Mouse (Mus musculus) frontal cortex, postnatal 14 days (tissue): Measurements from ENCODE around the gene Sbno2.

ENCODE experiments used
- DNase-seq, 2 experiments: peaks; one replicate each; pipeline ENCODE4 v3.0.0; 2022; ENCODE audit warnings: low spot score in 2 of 2

Gene Sbno2

DNA sequence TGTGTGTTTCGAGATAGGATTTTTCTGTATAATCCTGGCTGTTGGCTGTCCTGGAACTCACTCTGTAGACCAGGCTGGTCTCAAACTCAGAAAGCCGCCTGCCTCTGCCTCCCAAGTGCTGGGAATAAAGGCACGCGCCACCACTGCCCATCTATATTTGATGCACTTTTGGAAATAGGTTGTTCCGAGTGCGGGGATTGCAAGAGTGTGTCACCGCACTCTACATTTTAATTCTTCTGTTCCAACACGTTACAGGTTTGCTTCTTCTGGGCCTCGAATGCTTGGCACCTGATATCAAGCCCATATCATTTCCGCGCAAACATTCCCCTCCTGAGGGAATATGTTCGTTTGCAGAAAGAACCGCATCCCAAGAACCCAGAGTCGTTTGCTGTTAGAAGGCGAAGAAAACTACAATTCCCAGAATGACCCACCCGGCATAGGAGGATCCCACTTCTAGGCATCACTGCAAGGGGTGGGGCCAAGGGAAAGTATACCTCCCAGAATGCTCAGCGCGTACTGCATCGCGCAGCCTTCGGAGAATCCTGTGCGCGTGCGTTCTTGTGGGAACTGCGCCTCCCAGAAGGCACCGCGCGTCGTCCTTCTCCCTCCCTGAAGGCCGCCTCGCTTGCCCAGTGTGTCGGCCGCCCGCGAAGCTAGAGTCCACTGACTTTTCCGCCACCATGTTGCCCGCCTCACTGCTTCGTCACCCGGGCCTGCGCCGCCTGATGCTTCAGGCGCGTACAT is 36.6 kb upstream of the Sbno2 start:
- peak; percentile 89 to 90 for DNase-seq

DNA sequence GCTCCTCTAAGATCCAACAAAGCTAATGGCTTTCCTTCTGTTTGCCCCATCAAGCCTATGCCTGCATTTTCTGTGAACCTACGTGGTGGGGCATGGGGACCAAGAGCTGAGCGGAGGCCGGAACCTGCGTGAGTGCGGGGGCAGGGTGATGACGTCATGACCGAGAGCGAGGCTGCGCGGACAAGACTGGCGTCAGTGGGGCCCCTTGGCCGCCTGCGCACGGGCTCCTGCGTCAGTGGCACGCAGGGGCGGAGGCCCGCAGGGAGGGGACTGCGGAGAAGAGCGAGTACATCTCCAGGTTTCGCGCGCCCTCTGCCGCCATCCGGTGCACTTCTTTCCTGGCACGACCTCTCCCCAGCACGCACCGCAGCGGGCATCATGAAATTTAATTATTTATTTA is 35.9 kb upstream of the Sbno2 start:
- peak; percentile 94 to 95 for DNase-seq

DNA sequence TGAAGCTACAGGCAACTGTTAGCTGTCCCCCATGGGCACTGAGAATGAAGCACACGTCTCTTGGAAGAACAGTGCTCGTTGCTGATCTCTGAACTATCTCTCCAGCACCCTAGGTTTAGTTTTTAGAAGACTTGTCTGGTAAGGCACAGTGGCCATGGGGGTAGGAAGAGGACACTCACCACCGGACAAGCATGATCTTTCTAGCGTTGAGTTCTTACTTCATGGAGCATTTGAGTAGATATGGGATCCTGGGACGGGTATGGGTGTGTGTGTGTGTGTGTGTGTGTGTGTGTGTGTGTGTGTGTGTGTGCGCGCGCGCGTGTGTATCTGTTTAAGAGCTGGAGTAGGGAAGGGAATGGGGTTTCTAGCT is 35.3 kb upstream of the Sbno2 start, which contains the start of gene Cbarp:
Cbarp (minus strand) TSS at position 170 of the 370 bp plus-strand sequence.
- no peak for DNase-seq

DNA sequence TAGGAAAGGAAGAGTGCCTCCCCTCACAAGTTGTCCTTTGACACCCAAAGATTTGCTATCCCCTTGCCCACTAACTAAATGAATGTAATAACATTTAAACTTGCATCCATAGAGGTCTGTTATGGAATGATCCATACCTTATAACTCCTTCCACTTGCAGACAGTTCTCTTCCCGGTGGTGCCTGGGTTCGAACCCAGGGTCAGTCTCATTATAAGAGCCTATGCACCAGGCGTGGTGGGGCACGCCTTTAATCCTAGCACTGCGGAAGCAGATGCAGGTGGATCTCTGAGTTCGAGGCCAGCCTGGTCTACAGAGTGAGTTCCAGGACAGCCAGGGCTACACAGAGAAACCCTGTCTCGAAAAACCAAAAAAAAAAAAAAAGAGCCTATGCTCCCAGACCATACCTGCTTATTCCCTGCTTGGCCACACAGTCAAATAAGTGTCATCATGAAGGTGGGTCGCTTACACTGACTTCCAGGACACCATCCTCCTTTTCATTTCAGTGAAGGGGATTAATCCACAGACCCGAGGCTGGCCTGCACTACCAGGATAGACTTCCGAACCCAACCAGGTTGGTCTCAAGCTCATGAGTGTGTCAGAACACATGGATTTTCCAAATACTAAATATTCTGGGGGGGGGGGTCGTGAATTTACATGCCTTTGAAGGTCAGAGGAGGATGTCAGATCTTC is 34.7 kb upstream of the Sbno2 start:
- DNase-seq: no peak

DNA sequence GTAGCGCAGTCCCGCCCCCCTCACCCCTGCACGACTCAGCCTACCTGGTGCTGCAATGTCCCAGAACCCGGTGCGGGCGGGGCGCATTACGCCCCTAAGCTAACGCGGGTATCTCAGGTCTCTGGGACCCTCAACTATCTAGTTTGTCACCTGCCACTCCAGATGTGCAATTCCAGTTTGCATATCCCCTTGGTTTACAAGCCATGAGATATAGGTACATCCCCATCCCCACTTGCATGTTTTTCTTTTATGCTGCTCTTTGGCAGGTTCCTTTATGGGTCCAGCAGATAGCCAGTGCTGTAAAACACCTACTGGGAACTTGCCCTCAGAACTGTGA is 34.0 kb upstream of the Sbno2 start:
- DNase-seq: no peak

DNA sequence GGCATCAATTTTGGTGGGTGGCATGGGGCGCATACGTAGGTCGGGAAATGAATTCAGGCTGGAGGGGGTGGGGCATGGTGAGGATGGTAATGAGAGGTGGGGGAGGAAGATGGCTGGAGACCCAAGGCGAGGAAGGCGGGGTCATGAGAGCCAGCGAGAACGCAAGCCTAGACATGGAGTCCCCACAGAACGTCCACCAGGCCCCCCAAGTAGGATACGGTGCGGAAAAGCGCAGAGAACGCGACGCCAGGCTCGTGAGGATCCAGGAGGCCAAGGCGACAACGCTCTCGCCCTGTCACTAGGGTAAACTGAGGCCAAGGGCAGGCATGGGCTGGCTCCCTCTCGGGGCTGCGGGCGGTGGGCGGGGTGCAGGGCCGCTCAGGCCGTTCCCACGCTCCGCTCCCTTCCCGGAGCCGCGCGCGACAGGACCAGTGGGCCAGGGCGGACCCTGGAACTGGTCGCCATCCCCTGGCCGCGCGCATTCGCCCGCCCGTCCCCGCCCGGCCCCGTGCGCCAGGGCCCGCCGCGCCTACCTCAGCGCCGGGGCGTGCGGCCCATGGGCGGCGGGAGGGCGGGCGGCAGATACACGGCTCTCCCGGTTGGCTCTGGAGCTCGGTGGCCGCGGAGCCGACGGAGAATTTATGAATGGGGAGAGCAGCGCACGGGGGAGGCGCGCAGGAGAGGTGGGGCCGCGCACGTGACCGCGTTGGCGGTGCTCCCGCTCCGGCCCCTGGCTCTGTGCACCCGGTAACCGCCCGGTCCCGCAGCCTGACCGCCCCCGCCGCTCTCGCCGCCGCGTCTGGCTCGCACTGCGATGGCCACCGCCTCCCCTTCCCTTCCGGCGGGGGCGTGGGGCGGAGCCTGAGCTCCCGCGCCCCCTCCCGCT is 33.4 kb upstream of the Sbno2 start, which contains the start of gene Atp5d:
Atp5d (plus strand) TSS at position 80 of the 886 bp plus-strand sequence.
- DNase-seq: peak in 1 of 2 experiments; percentile 58

DNA sequence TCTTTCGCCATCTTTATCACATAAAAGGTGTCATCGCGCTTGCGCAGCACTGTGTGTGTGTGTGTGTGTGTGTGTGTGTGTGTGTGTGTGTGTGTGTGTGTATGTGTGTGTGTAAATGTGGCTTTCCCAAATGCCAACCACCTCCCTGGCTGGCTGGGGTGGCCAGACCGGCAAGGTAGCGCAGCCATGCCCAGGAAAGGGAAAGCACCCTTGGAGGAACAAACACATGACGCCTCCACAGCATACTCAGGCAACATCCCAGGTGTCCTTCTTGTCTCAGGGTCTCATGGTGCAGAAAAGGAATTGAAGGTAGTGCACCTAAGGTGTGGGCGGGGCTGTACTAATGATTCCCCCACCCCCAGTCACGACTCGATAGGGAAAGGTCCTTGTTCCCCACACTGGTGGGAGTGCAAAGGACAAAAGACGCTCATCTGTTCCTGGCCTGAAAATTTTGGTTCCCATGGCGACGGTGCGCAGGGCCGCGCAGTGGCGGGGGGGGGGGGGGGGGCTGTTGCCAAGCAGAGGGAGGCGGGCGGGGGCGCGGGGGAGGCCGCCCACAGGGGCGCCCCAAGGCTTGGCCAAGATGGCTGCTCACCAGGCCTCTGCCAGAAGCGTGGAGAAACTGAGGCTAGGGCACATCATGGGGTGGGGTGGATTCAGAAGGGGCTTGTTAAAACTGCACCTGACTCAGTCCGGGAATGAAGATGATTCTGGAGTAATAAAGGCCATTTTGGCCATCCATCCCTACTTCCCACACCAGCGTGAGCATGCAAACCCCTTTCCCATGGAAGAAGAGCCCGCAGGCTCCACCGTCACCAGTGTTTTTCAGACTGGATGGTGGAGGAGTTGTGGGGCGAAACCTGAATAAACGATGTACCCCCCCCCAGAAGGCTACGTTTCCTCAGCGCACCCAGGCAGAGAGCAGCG is 32.5 kb upstream of the Sbno2 start:
- no peak for DNase-seq

DNA sequence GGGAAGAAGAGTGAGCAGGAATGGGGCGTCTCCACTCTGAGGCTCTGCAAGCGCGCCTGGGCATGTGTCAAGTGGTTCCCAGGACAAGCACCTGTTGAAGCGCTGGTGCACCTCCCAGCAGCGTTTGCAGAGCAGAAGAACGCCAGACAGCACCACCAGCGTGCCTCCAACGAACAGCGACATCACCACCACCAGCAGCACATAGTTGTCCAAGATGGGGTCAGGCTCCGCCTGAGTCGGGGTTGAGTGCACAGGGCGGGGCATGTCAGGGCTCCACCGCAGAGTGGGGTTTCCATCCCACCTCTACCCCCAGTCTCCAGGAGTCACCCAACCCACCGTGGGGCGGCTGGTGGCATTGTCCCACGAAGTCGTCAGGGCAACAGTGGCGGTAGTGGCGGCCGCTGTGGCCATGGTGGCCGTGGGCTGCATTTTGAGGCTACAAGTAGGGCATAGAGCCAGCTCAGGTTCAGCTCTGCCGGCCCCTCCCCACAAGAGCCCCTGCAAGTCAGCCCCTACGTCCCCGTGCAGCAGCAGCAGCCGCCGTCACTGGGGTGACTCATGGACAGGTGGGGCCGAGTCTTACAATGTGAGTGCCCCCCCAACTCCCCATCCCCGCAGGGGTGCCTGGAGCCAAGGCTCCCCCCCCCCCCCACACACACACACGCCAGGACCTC is 31.7 kb upstream of the Sbno2 start:
- DNase-seq: no peak

DNA sequence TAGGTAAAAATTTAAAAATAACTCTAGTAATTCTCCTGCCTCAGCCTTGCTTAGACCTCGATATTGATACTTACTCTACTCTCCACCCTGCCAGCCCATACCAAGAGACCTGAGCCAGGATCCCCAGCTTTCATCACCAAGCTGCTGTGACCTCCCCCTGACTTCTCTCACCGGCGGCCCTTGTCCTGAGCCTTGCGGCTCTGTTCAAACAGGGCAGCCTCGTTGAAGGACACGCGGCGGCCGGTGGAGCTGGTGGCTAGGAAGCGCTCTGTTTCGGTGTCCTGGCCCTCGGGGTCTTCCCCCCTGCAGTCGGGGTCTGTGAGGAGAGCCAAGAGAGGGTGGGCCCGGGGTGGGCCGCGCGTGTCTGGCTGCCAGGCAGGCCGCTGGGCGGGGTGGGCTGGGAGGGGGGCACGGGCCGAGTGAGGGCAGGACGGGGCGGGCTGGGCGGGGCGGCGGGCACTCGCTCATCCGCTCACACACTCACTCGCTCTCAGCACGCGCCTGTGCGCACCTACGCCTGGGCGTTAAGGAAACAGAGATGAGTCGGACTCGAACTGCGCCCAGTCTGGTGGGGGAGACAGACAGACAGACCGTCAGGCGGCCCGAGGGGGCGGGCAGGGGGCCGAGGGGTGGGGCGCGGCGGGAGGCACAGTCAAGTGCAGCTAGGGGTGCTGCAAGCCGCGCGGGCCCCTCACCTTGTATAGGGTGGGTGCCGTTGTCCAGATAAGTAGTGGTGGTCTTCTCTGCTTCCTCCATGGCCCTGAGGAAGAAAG is 31.0 kb upstream of the Sbno2 start:
- no peak for DNase-seq

DNA sequence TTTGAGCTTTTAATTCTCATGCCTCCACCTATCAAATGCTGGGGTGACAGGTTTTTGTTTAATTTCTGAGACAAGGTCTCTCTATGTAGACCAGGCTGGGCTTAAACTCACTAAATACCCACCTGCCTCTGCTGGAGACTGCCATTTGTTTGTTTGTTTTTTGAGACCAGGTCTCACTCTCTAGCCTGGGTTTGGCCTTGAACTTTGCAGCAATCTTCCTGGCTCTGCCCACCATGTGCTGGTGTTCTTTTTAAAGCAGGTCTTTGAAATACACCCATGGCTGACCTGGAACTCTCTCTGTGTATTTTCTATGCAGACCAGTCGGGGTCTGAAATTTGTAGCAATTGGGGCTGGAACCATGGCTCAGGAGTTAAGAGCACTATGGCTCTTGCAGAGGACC is 30.3 kb upstream of the Sbno2 start:
- DNase-seq: no peak

DNA sequence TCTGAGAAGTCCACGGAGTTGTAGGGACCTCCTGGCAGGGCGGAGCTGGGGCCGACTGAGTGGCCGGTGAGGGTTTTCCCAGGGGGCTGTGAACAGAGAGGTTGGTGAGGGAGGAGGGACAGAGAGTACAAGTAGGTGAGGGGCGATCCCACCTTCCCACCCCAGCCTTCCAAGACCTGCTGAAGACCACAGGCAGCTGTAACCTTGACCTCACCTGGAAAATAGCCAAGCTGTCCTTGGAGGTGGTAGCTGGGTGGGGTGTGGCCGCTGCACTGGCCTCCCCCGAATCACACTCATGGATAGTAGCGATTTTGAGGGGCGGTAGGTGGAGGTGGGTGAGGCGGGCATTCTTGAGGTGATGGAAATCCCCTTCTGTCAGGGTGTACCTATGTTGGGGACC is 29.8 kb upstream of the Sbno2 start:
- no peak for DNase-seq

DNA sequence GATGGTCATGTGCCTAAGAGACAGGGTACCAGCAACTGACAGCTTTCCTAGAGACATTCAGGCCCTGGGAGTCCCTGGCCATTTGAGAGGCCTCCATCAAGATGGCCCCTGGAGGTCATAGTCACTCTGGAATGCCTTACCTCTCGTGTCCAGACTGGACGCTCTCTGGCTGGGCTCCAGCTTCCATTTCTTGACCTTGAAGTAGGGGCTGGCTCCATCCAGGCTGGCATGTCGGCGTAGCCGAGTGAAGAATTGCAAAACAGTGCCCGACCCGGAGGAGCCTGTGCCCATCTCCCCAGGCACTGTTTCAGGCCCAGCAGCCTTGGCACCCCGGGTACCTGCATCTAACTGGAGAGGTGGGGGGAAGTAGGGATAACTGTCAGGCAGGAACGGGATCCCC is 29.1 kb upstream of the Sbno2 start:
- DNase-seq: no peak

DNA sequence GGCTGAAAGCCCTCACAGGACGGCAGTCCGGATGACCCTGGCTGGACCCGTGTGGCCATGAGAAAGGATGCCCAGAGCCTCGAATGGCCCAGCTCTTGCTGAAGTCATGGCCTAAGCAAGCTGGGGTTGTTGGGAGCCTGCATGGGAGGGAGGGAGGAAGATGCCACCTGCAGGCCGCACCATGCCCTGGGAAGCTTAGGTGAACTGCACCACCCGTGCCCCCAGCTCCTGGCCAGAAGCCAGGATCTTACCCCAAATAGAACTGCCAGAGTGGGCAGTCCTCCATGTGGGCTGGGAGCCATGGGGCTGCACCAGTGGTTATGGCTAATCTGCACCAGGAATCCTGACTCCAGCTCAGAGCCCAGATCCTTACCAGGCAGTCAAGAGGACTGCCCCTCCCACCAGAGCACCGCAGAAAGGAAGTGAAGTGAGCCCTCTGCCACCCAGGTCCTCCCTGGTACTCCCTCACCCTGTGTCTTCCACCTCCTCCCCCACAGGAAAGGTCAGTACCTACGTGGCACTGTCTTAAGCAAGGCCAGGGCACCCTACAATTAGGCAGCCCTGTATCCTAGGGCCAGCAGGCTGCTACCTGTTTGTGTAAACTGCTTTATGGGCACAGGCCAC is 28.0 kb upstream of the Sbno2 start:
- no peak for DNase-seq

DNA sequence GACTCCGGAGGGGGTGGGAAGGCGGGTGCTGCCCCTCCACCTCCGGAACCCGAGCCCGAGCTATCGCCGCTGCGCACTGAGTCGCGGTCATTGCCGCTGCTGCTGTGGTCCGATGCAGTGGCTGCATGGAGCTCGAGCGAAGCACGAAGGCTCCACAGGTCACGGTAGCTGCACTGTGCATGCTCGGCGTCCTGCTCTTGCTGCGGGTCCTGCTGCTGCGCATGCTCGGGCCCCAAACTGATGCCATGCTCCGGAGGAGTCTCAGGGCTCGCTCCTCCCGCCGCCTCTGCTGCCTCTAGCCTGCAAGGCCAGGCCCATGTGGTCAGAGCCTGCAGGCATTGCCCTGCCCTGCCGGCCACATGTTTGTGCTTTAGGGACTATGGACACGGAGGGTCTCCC is 26.6 kb upstream of the Sbno2 start:
- no peak for DNase-seq

DNA sequence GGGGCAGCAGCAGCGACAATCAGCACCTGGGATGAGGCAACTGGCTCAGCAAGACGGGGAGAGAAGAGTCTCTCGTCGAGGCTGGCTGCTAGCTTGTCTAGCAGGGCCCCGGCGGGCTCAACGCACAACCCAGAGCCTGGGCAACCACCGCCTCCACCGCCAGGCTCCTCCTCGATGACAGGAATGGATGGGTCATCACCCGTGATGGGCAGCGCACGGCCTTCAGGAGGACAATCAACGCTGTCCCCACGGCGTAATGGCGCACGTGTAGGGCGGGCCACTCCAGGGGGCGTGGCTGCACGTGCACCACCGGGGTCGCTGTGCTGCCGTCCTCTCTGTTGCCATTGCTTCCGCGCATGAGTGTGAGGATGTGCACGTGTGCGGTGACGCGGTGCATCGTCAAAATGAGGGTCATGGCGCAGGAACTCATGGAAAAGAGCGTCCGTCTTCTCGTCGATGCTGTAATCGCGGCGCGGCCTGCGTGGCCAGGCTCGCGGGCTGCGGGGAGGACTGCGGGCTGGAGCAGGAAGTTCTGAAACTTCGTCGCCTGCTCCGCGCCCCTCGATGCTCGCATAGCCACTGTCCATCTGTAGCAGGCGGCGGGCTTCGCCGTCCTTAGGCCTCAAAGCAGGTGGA is 26.1 kb upstream of the Sbno2 start:
- DNase-seq: peak in 1 of 2 experiments; percentile 66

DNA sequence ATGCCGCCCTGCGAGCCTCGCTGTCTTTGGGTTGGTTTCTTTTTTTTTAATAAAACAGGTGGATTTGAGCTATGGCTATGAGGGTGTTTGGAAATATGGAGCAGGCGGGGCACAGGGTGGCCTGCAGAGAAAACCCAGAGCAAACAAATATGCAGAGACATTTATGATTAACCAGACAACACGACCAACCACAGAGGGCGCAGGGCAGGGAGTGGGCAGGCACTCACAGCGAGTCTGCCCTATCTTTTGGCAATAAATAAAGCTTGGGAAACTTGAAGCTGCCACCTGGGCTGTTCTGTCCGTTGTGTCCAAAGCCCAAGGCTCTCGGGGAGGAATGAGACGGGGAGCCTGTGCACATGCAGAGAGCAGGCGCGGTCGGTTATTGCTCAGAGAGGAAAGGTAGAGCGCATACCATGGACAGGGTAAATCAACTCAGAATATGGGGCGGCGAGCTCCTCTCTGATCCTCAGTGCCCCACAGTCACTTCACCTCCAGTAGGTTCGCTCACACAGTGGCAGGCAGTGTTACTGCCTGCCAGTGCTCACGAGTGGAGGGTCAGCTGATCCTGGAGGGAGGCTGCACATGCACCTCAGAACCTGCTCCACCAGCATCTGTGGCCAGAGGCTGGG is 25.1 kb upstream of the Sbno2 start:
- DNase-seq: peak in 1 of 2 experiments; percentile 14

DNA sequence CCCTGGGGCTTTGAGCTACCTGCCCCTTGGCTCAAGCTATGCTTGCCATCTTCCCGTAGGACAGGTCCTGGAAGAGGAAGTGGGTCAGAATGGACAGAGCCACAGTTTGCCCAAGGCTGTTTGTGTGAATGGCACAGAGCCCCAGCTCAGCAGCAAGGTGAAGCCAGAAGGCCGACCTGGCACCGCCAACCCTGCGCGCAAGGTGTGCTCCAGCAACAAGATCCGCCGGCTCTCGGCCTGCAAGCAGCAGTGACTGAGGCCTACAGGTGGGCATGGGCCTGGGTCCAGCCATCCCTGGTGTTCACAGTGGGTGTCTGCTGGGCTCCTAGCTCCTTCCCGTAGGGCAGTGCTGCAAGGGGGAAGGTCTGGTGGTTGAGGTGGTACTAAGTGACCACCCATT is 24.5 kb upstream of the Sbno2 start:
- no peak for DNase-seq

DNA sequence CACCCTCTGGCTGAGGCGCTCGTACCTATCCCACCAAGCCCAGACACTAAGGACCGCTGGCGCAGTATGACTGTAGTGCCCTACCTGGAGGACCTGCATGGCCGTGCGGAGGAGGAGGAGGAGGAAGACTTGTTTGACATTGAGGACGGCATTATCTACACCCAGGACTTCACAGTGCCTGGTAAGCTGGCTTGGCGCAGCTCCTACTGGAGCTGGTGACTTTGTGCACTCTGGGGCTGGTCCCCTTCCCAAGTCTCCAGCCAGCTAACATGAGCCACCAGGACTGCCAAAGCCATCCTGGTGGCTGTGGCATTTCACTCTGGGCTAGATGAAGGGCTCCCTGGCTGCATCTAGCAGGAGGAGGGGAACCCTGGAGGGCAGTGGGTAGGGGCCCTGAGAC is 22.5 kb upstream of the Sbno2 start:
- DNase-seq: no peak
